Mouse (Mus musculus): ENCODE results near the gene Orm3. TPM values are rescaled to one million over a fixed set of nuclear protein-coding genes. Genes with fewer than 3 reads are reported as not detected.

Gene Orm3
- polyA plus RNA-seq, 1 experiment from 2014 or later: not detected

- no peaks in the 10 kb centered on the region for H3K4me1 ChIP-seq (ENCODE audit: control insufficient read depth, insufficient read depth, low read length)
- H3K4me2 ChIP-seq (replicated peaks; ENCODE audit: low read depth, low read length): no peak overlapping the region
- H3K36me3 ChIP-seq (ENCODE audit: control insufficient read depth, insufficient read depth, low read length): peaks cover 50% of the 10 kb centered on the region
- no peaks in the 10 kb centered on the region for H3K27me3 ChIP-seq (ENCODE audit: control insufficient read depth, insufficient read depth, low read length)
- H3K9ac ChIP-seq (replicated peaks; ENCODE audit: low read depth, low read length): no peak overlapping the region
- no peaks in the 10 kb centered on the region for H3K9me3 ChIP-seq (ENCODE audit: control insufficient read depth, low read depth, low read length)
- H3K4me3 ChIP-seq (ENCODE audit: low read depth, low read length): no peak overlapping the region
- ATAC-seq (ENCODE audit: insufficient number of reproducible peaks, insufficient read depth, low FRiP score, low read depth): no peak
- H3K27ac ChIP-seq (ENCODE audit: low read length): no peak overlapping the region
- 75% methylated on average over 8 of the region's 8 CpGs for WGBS
These were observed 32.6 kb upstream of the Orm3 start for GRCm38 (mm10) chr4:63323275-63323815.

- H3K9ac ChIP-seq (replicated peaks; ENCODE audit: low read depth, low read length): no peak overlapping the region
- no peak overlapping the region for H3K4me3 ChIP-seq (ENCODE audit: low read depth, low read length)
- ATAC-seq (ENCODE audit: insufficient number of reproducible peaks, insufficient read depth, low FRiP score, low read depth): no peak
- H3K27me3 ChIP-seq (ENCODE audit: control insufficient read depth, insufficient read depth, low read length): no peaks in the 10 kb centered on the region
- H3K9me3 ChIP-seq (ENCODE audit: control insufficient read depth, low read depth, low read length): no peaks in the 10 kb centered on the region
- no peak overlapping the region for H3K27ac ChIP-seq (ENCODE audit: low read length)
- H3K4me2 ChIP-seq (replicated peaks; ENCODE audit: low read depth, low read length): no peak overlapping the region
- no peaks in the 10 kb centered on the region for H3K4me1 ChIP-seq (ENCODE audit: control insufficient read depth, insufficient read depth, low read length)
- peaks cover 30% of the 10 kb centered on the region for H3K36me3 ChIP-seq (ENCODE audit: control insufficient read depth, insufficient read depth, low read length)
- WGBS: 88% methylated on average over 4 of the region's 4 CpGs
These were observed 22.6 kb upstream of the Orm3 start for GRCm38 (mm10) chr4:63333403-63333802.

- WGBS: 68% methylated on average over 3 of the region's 3 CpGs
- H3K27ac ChIP-seq (ENCODE audit: low read length): no peak overlapping the region
- no peak for ATAC-seq (ENCODE audit: insufficient number of reproducible peaks, insufficient read depth, low FRiP score, low read depth)
These were observed 17.4 kb upstream of the Orm3 start for GRCm38 (mm10) chr4:63338414-63339076.

GRCm38 (mm10) chr4:63342491-63342890 is 13.5 kb upstream of the Orm3 start:
- Histone ChIP-seq H3K4me3 (ENCODE audit: low read depth, low read length) (no peak overlapping the region), H3K9me3 (ENCODE audit: control insufficient read depth, low read depth, low read length) (no peaks in the 10 kb centered on the region), H3K4me1 (ENCODE audit: control insufficient read depth, insufficient read depth, low read length) (no peaks in the 10 kb centered on the region), H3K36me3 (ENCODE audit: control insufficient read depth, insufficient read depth, low read length) (no peaks in the 10 kb centered on the region), H3K4me2 (replicated peaks; ENCODE audit: low read depth, low read length) (no peak overlapping the region), H3K27ac (ENCODE audit: low read length) (no peak overlapping the region), H3K9ac (replicated peaks; ENCODE audit: low read depth, low read length) (no peak overlapping the region), H3K27me3 (ENCODE audit: control insufficient read depth, insufficient read depth, low read length) (no peaks in the 10 kb centered on the region)
- no peak for ATAC-seq (ENCODE audit: insufficient number of reproducible peaks, insufficient read depth, low FRiP score, low read depth)
- 66% methylated on average over 4 of the region's 4 CpGs for WGBS

More at GRCm38 (mm10) chr4:63338414-63339076, 17.4 kb upstream of the Orm3 start:
- Histone ChIP-seq H3K27me3 (ENCODE audit: control insufficient read depth, insufficient read depth, low read length) (no peaks in the 10 kb centered on the region), H3K36me3 (ENCODE audit: control insufficient read depth, insufficient read depth, low read length) (no peaks in the 10 kb centered on the region; the same call in 1 of the 2 replicates), H3K4me3 (ENCODE audit: low read depth, low read length) (no peak overlapping the region), H3K9me3 (ENCODE audit: control insufficient read depth, low read depth, low read length) (no peaks in the 10 kb centered on the region), H3K9ac (replicated peaks; ENCODE audit: low read depth, low read length) (no peak overlapping the region), H3K4me1 (ENCODE audit: control insufficient read depth, insufficient read depth, low read length) (no peaks in the 10 kb centered on the region), H3K4me2 (replicated peaks; ENCODE audit: low read depth, low read length) (no peak overlapping the region)

- no peak overlapping the region for H3K4me3 ChIP-seq (ENCODE audit: low read depth, low read length)
- no peak overlapping the region for H3K4me2 ChIP-seq (replicated peaks; ENCODE audit: low read depth, low read length)
- no peaks in the 10 kb centered on the region for H3K9me3 ChIP-seq (ENCODE audit: control insufficient read depth, low read depth, low read length)
- H3K27ac ChIP-seq (ENCODE audit: low read length): no peak overlapping the region
- H3K27me3 ChIP-seq (ENCODE audit: control insufficient read depth, insufficient read depth, low read length): no peaks in the 10 kb centered on the region
- no peaks in the 10 kb centered on the region for H3K36me3 ChIP-seq (ENCODE audit: control insufficient read depth, insufficient read depth, low read length)
- no peaks in the 10 kb centered on the region for H3K4me1 ChIP-seq (ENCODE audit: control insufficient read depth, insufficient read depth, low read length)
- no peak overlapping the region for H3K9ac ChIP-seq (replicated peaks; ENCODE audit: low read depth, low read length)
- no peak for ATAC-seq (ENCODE audit: insufficient number of reproducible peaks, insufficient read depth, low FRiP score, low read depth)
- WGBS: 57% methylated on average over 3 of the region's 3 CpGs
These were observed 12.4 kb upstream of the Orm3 start for GRCm38 (mm10) chr4:63343608-63344007.

GRCm38 (mm10) chr4:63344295-63344694 is 11.7 kb upstream of the Orm3 start, which contains the start of gene Orm1:
TSS of gene Orm1 (plus strand) at chr4:63344560.
- 79% methylated on average over 8 of the region's 8 CpGs for WGBS

GRCm38 (mm10) chr4:63345261-63345660 is 10.7 kb upstream of the Orm3 start:
- Histone ChIP-seq H3K36me3 (ENCODE audit: control insufficient read depth, insufficient read depth, low read length) (no peaks in the 10 kb centered on the region), H3K4me1 (ENCODE audit: control insufficient read depth, insufficient read depth, low read length) (no peaks in the 10 kb centered on the region), H3K4me3 (ENCODE audit: low read depth, low read length) (no peak overlapping the region), H3K9me3 (ENCODE audit: control insufficient read depth, low read depth, low read length) (no peaks in the 10 kb centered on the region), H3K9ac (replicated peaks; ENCODE audit: low read depth, low read length) (no peak overlapping the region), H3K27me3 (ENCODE audit: control insufficient read depth, insufficient read depth, low read length) (no peaks in the 10 kb centered on the region), H3K4me2 (replicated peaks; ENCODE audit: low read depth, low read length) (no peak overlapping the region), H3K27ac (ENCODE audit: low read length) (0 out of 2 replicates have a peak overlapping the region, but pooled peaks have one; percentile 4)
- peak; percentile 24; the same call in 1 of the 2 replicates for ATAC-seq (ENCODE audit: insufficient number of reproducible peaks, insufficient read depth, low FRiP score, low read depth)

More at GRCm38 (mm10) chr4:63344295-63344694, 11.7 kb upstream of the Orm3 start, which contains the start of gene Orm1:
- H3K27me3 ChIP-seq (ENCODE audit: control insufficient read depth, insufficient read depth, low read length): no peaks in the 10 kb centered on the region
- no peak within 1 kb of the TSS for H3K9ac ChIP-seq (replicated peaks; ENCODE audit: low read depth, low read length)
- H3K4me1 ChIP-seq (ENCODE audit: control insufficient read depth, insufficient read depth, low read length): no peaks in the 10 kb centered on the region
- no peaks in the 10 kb centered on the region for H3K9me3 ChIP-seq (ENCODE audit: control insufficient read depth, low read depth, low read length)
- H3K36me3 ChIP-seq (ENCODE audit: control insufficient read depth, insufficient read depth, low read length): no peaks in the 10 kb centered on the region
- 0 out of 2 replicates have a peak within 1 kb of the TSS, but pooled peaks have one; percentile 4 for H3K27ac ChIP-seq (ENCODE audit: low read length)
- no peak for ATAC-seq (ENCODE audit: insufficient number of reproducible peaks, insufficient read depth, low FRiP score, low read depth)
- no peak within 1 kb of the TSS for H3K4me3 ChIP-seq (ENCODE audit: low read depth, low read length)
- no peak within 1 kb of the TSS for H3K4me2 ChIP-seq (replicated peaks; ENCODE audit: low read depth, low read length)

- H3K4me2 ChIP-seq (replicated peaks; ENCODE audit: low read depth, low read length): no peak overlapping the region
- WGBS: 81% methylated on average over 4 of the region's 4 CpGs
- no peak for ATAC-seq (ENCODE audit: insufficient number of reproducible peaks, insufficient read depth, low FRiP score, low read depth)
- H3K9ac ChIP-seq (replicated peaks; ENCODE audit: low read depth, low read length): no peak overlapping the region
- no peaks in the 10 kb centered on the region for H3K36me3 ChIP-seq (ENCODE audit: control insufficient read depth, insufficient read depth, low read length)
- H3K4me1 ChIP-seq (ENCODE audit: control insufficient read depth, insufficient read depth, low read length): no peaks in the 10 kb centered on the region
- no peaks in the 10 kb centered on the region for H3K27me3 ChIP-seq (ENCODE audit: control insufficient read depth, insufficient read depth, low read length)
- no peaks in the 10 kb centered on the region for H3K9me3 ChIP-seq (ENCODE audit: control insufficient read depth, low read depth, low read length)
- no peak overlapping the region for H3K27ac ChIP-seq (ENCODE audit: low read length)
- H3K4me3 ChIP-seq (ENCODE audit: low read depth, low read length): no peak overlapping the region
These were observed 9.3 kb upstream of the Orm3 start for GRCm38 (mm10) chr4:63346659-63347058.
